Mouse (Mus musculus) intestine, embryonic 14.5 days (tissue): ENCODE measurements around the gene Pdcd6. TPM values are rescaled to one million over a fixed set of nuclear protein-coding genes. Genes with fewer than 3 reads are reported as not detected.

ENCODE experiments used
- polyA plus RNA-seq: library from polyadenylated mRNA; unstranded; fragments of >200 nt; fragmentation: Nextera tagmentation; extraction: Ambion mirVana; gene quantifications from 2 replicates; pipeline ENCODE4 v1.2.1, GENCODE M21; 2014

The Pdcd6 gene
- polyA plus RNA-seq, 1 experiment from 2014 or later: 173 TPM

Other genes with a start within 250 kb of the Pdcd6 start
- 0.11 and 0.47 TPM in 2 replicates for gene Slc9a3, start 196.1 kb downstream of the Pdcd6 start, polyA plus RNA-seq
- 75.7 and 76.8 TPM in 2 replicates for gene Exoc3, start 108.8 kb downstream of the Pdcd6 start, polyA plus RNA-seq
- 0.30 and 0.64 TPM in 2 replicates for gene Ahrr, start 25.2 kb downstream of the Pdcd6 start, polyA plus RNA-seq
- gene Sdha, start 32.7 kb upstream of the Pdcd6 start, polyA plus RNA-seq: 243 and 255 TPM in 2 replicates
- gene Ccdc127, start 32.7 kb upstream of the Pdcd6 start, polyA plus RNA-seq: 46.6 and 50.9 TPM in 2 replicates
- not detected in 2 replicates for gene Lrrc14b, start 46.4 kb upstream of the Pdcd6 start, polyA plus RNA-seq
- gene Zfp72, start 73.3 kb upstream of the Pdcd6 start, polyA plus RNA-seq: 4.5 and 6.3 TPM in 2 replicates
- 69.9 and 73.1 TPM in 2 replicates for gene Ftl1-ps1, start 82.1 kb upstream of the Pdcd6 start, polyA plus RNA-seq
- 16.1 and 20.3 TPM in 2 replicates for gene Zfp825, start 176.4 kb upstream of the Pdcd6 start, polyA plus RNA-seq